Mouse (Mus musculus) small intestine, adult 2 months (tissue): ENCODE data around the gene Msmb.

Experiments used
- CTCF ChIP-seq: fragments of 200-500 bp; IDR thresholded peaks from 2 replicates; pipeline ENCODE4 v1.5.1; 2012; ENCODE audit warnings: low read depth, mild to moderate bottlenecking, control low read depth, inconsistent platforms, low read length, moderate library complexity, mixed read lengths; ENCODE audit not compliant: insufficient replicate concordance, insufficient read length; ENCODE audit errors: extremely low read depth
- POLR2A ChIP-seq: fragments of 200-500 bp; IDR thresholded peaks from 2 replicates; pipeline ENCODE4 v1.6.1; 2012; ENCODE audit warnings: low read depth, mild to moderate bottlenecking, control low read depth, inconsistent platforms, low read length, moderate library complexity

DNA sequence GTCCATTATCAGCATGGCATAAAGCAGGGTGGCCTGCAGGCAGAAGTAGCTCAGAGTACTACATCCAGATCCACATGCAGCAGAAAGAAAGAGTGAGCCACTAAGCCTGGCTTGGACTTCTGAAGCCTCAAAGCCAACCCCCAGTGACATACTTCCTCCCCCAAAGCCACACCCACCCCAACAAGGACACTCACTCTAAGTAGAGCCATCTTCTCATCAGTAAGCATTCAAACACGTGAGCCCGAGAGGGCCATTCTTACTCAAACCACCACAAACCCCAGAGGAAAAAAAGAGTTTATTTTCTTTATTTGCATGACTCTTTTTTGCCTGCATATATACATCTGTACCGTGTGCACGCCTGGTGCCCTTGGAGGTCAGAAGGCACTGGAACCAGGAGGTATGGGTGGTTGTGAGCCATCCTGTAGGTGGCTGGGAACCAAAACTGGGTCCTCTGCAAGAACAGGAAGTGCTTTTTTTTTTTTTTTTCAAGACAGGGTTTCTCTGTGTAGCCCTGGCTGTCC is 17.4 kb downstream of the Msmb start:
- TF ChIP-seq CTCF (no peak), POLR2A (no peak)
